Mouse (Mus musculus) MEL (cell line): ENCODE measurements around the gene Slc9a2. TPM values are rescaled to one million over a fixed set of nuclear protein-coding genes. Genes with fewer than 3 reads are reported as not detected.

Experiments
- DNase-seq: peaks from one replicate; pipeline ENCODE4 v3.0.0; 2011; ENCODE audit warnings: low read depth, low spot score
- H3K27ac ChIP-seq: 2 replicates; pipeline ENCODE4 v1.5.1; 2012; ENCODE audit warnings: low read depth, mild to moderate bottlenecking, control low read depth, low read length, moderate library complexity; ENCODE audit not compliant: control insufficient read depth
- H3K27me3 ChIP-seq, 2 experiments: fragments of 150-350 bp in 1 of 2; sonication (generic) in 1 of 2; 2 replicates each; pipeline ENCODE4 v1.6.1; 2012; ENCODE audit warnings: low read length in 2 of 2, mild to moderate bottlenecking in 2 of 2, improper control_type of control experiment in 1 of 2, moderate library complexity in 1 of 2; ENCODE audit not compliant: insufficient read depth in 2 of 2, control insufficient read depth in 1 of 2
- H3K36me3 ChIP-seq, 2 experiments: 2 replicates each; pipeline ENCODE4 v1.6.1; 2012 to 2014; ENCODE audit warnings: low read length in 2 of 2, improper control_type of control experiment in 1 of 2, inconsistent platforms in 1 of 2, mild to moderate bottlenecking in 1 of 2; ENCODE audit not compliant: insufficient read depth in 2 of 2, control insufficient read depth in 1 of 2
- H3K4me1 ChIP-seq, 2 experiments: fragments of 150-350 bp in 1 of 2; sonication (generic) in 1 of 2; 2 replicates each; pipeline ENCODE4 v1.6.1; 2012; ENCODE audit warnings: low read length in 2 of 2, improper control_type of control experiment in 1 of 2, mild to moderate bottlenecking in 1 of 2; ENCODE audit not compliant: insufficient read depth in 2 of 2, control insufficient read depth in 1 of 2
- H3K4me3 ChIP-seq, 2 experiments: fragments of 150-350 bp in 1 of 2; sonication (generic) in 1 of 2; 2 replicates each; pipeline ENCODE4 v1.5.1; 2012; ENCODE audit warnings: low read depth in 2 of 2, low read length in 2 of 2, mild to moderate bottlenecking in 2 of 2, moderate library complexity in 2 of 2, control low read depth in 1 of 2, improper control_type of control experiment in 1 of 2; ENCODE audit not compliant: control insufficient read depth in 1 of 2, insufficient read depth in 1 of 2
- H3K79me2 ChIP-seq: 2 replicates; pipeline ENCODE4 v1.6.1; 2012; ENCODE audit warnings: mild to moderate bottlenecking, low read length, moderate library complexity; ENCODE audit not compliant: control insufficient read depth, poor library complexity, insufficient read depth
- H3K9ac ChIP-seq: 2 replicates; pipeline ENCODE4 v1.6.1; 2012; ENCODE audit warnings: low read depth, mild to moderate bottlenecking, control low read depth, low read length, moderate library complexity; ENCODE audit not compliant: control insufficient read depth, poor library complexity, severe bottlenecking
- H3K9me3 ChIP-seq: fragments of 150-350 bp; sonication (generic); replicated peaks from 2 replicates; pipeline ENCODE4 v1.6.1; 2012; ENCODE audit warnings: mild to moderate bottlenecking, low read length, improper control_type of control experiment, moderate library complexity; ENCODE audit not compliant: insufficient read depth
- CHD2 ChIP-seq: IDR thresholded peaks from 2 replicates; pipeline ENCODE4 v1.6.1; 2011; ENCODE audit warnings: low read length, improper control_type of control experiment
- CTCF ChIP-seq, 3 experiments: IDR thresholded peaks in 2 of 3; conservative IDR thresholded peaks in 1 of 3; 2 replicates each; pipeline ENCODE4 v1.5.1; 2011 to 2012; ENCODE audit warnings: low read length in 3 of 3, low read depth in 2 of 3, mild to moderate bottlenecking in 2 of 3, improper control_type of control experiment in 1 of 3, inconsistent platforms in 1 of 3, mixed read lengths in 1 of 3, moderate library complexity in 1 of 3; ENCODE audit not compliant: control insufficient read depth in 1 of 3, insufficient read depth in 1 of 3, poor library complexity in 1 of 3, severe bottlenecking in 1 of 3
- ETS1 ChIP-seq: IDR thresholded peaks from 2 replicates; pipeline ENCODE4 v1.6.1; 2012; ENCODE audit warnings: low read depth, mild to moderate bottlenecking, inconsistent platforms, low read length, improper control_type of control experiment, moderate library complexity
- HCFC1 ChIP-seq: IDR thresholded peaks from 2 replicates; pipeline ENCODE4 v1.6.1; 2012; ENCODE audit warnings: low read depth, mild to moderate bottlenecking, inconsistent platforms, low read length, improper control_type of control experiment, moderate library complexity
- JUND ChIP-seq: IDR thresholded peaks from 2 replicates; pipeline ENCODE4 v1.6.1; 2011; ENCODE audit warnings: low read depth, mild to moderate bottlenecking, improper control_type of control experiment, low read length
- KAT2A ChIP-seq: conservative IDR thresholded peaks from 2 replicates; pipeline ENCODE4 v1.6.1; 2012; ENCODE audit warnings: low read depth, low read length, improper control_type of control experiment, inconsistent platforms
- MAFK ChIP-seq: IDR thresholded peaks from 2 replicates; pipeline ENCODE4 v1.6.1; 2011; ENCODE audit warnings: low read depth, mild to moderate bottlenecking, low read length, improper control_type of control experiment, borderline replicate concordance
- MAX ChIP-seq: IDR thresholded peaks from 2 replicates; pipeline ENCODE4 v1.6.1; 2011; ENCODE audit warnings: low read length, improper control_type of control experiment
- MAZ ChIP-seq: IDR thresholded peaks from 2 replicates; pipeline ENCODE4 v1.6.1; 2012; ENCODE audit warnings: low read depth, mild to moderate bottlenecking, inconsistent platforms, low read length, improper control_type of control experiment
- MEF2A ChIP-seq: IDR thresholded peaks from 2 replicates; pipeline ENCODE4 v1.6.1; 2014; ENCODE audit warnings: low read depth, mild to moderate bottlenecking, inconsistent platforms, low read length, improper control_type of control experiment; ENCODE audit not compliant: poor library complexity, insufficient replicate concordance, severe bottlenecking; ENCODE audit errors: extremely low read depth
- MXI1 ChIP-seq: IDR thresholded peaks from 2 replicates; pipeline ENCODE4 v1.6.1; 2011; ENCODE audit warnings: mild to moderate bottlenecking, low read depth, low read length, improper control_type of control experiment
- MYC ChIP-seq: IDR thresholded peaks from 2 replicates; pipeline ENCODE4 v1.6.1; 2011; ENCODE audit warnings: low read depth, mild to moderate bottlenecking, low read length, improper control_type of control experiment, moderate library complexity
- NRF1 ChIP-seq: IDR thresholded peaks from 2 replicates; pipeline ENCODE4 v1.6.1; 2014; ENCODE audit warnings: low read depth, mild to moderate bottlenecking, inconsistent platforms, low read length, improper control_type of control experiment, moderate library complexity; ENCODE audit not compliant: poor library complexity, insufficient read depth, severe bottlenecking
- RAD21 ChIP-seq: IDR thresholded peaks from 2 replicates; pipeline ENCODE4 v1.6.1; 2011; ENCODE audit warnings: mild to moderate bottlenecking, low read depth, low read length, improper control_type of control experiment
- SIN3A ChIP-seq: IDR thresholded peaks from 2 replicates; pipeline ENCODE4 v1.6.1; 2012; ENCODE audit warnings: low read length, improper control_type of control experiment, inconsistent platforms
- SMC3 ChIP-seq: IDR thresholded peaks from 2 replicates; pipeline ENCODE4 v1.6.1; 2011; ENCODE audit warnings: low read depth, low read length, improper control_type of control experiment
- TBP ChIP-seq: IDR thresholded peaks from 2 replicates; pipeline ENCODE4 v1.8.0; 2011; ENCODE audit warnings: low read depth, low read length, improper control_type of control experiment
- USF1 ChIP-seq: IDR thresholded peaks from 2 replicates; pipeline ENCODE4 v1.6.1; 2014; ENCODE audit warnings: low read depth, mild to moderate bottlenecking, inconsistent platforms, low read length, improper control_type of control experiment, moderate library complexity
- USF2 ChIP-seq, 2 experiments: IDR thresholded peaks; 2 replicates each; pipeline ENCODE4 v1.6.1; 2011 to 2012; ENCODE audit warnings: improper control_type of control experiment in 2 of 2, low read length in 2 of 2, borderline replicate concordance in 1 of 2, inconsistent platforms in 1 of 2, low read depth in 1 of 2, mild to moderate bottlenecking in 1 of 2; ENCODE audit not compliant: insufficient read depth in 1 of 2
- ZC3H11A ChIP-seq: IDR thresholded peaks from 2 replicates; pipeline ENCODE4 v1.6.1; 2012; ENCODE audit warnings: low read depth, mild to moderate bottlenecking, inconsistent platforms, low read length, improper control_type of control experiment
- ZKSCAN1 ChIP-seq: IDR thresholded peaks from 2 replicates; pipeline ENCODE4 v1.6.1; 2012; ENCODE audit warnings: low read depth, mild to moderate bottlenecking, inconsistent platforms, low read length, improper control_type of control experiment, moderate library complexity
- ZMIZ1 ChIP-seq: IDR thresholded peaks from 2 replicates; pipeline ENCODE4 v1.6.1; 2012; ENCODE audit warnings: low read depth, mild to moderate bottlenecking, inconsistent platforms, low read length, improper control_type of control experiment, moderate library complexity
- ZNF384 ChIP-seq: IDR thresholded peaks from 2 replicates; pipeline ENCODE4 v1.6.1; 2012; ENCODE audit warnings: low read depth, mild to moderate bottlenecking, inconsistent platforms, low read length, improper control_type of control experiment
- polyA plus RNA-seq, 2 experiments: library from polyadenylated mRNA; stranded (reverse) in 1 of 2; unstranded in 1 of 2; fragments of >175 nt in 1 of 2; fragments of >200 nt in 1 of 2; gene quantifications; 2 replicates each; pipeline versions ENCODE4 v1.2.1 to v1.2.4; 2012; ENCODE audit warnings: low replicate concordance in 2 of 2, low read depth in 1 of 2; ENCODE audit not compliant: insufficient read length in 2 of 2, insufficient read depth in 1 of 2, missing spikeins in 1 of 2
- total RNA-seq: library from RNA; depleted of rRNA; stranded (reverse); fragments of 300-350 nt; gene quantifications from 2 replicates; pipeline ENCODE4 v1.2.3, GENCODE M21; 2012

Gene Slc9a2
- total and polyA plus RNA-seq, 3 experiments: not detected

DNA sequence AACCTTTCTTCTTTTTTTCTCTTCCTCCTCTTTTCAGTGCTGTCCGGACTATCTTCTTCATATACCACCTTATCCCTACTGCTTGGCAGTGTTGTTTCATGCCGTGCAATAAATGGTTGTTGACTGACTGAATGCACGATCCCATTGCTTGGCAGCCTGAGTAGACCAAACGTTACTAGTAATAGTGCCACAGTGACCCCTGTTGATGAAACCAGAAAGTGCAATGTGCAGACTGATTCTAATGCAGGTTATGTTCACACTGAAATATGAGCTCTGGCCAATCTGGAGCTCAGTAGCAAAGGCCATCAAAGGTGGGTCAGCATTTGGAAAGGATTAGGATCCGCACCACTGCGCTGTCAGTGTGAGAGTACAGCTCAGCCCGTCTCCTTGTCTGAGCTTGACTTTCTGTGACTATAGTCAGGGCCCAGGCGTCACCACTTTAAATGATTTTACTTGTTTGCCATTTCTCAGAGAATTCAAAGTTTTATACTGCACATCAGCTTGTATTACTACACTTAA is 22.3 kb upstream of the Slc9a2 start:
- TF ChIP-seq TBP: no peak
- peak in 2 of 3 experiments; percentile 41 to 44; a peak in 4 of 6 replicates for TF ChIP-seq CTCF (IDR thresholded peaks at IDR 0.05 in 2 of 3, conservative IDR thresholded peaks at IDR 0.05 in 1 of 3; ENCODE audit: control insufficient read depth in 1 of 3, insufficient read depth in 1 of 3, low read depth in 2 of 3, low read length in 3 of 3, poor library complexity in 1 of 3, severe bottlenecking in 1 of 3)
- TF ChIP-seq NRF1: no peak
- peak; percentile 30 for TF ChIP-seq RAD21
- H3K27me3 ChIP-seq: no peaks in the 10 kb centered on the region; a peak in 1 of 4 replicates
- no peaks in the 10 kb centered on the region for H3K4me1 ChIP-seq
- H3K4me3 ChIP-seq: no peak overlapping the region
- peak; percentile 16 for DNase-seq
- H3K27ac ChIP-seq: no peak overlapping the region
- no peaks in the 10 kb centered on the region for H3K79me2 ChIP-seq
- H3K9ac ChIP-seq: no peak overlapping the region
- no peaks in the 10 kb centered on the region for H3K9me3 ChIP-seq
- H3K36me3 ChIP-seq: no peaks in the 10 kb centered on the region

GRCm38 (mm10) chr1:40659017-40659416 is 21.4 kb upstream of the Slc9a2 start:
- Histone ChIP-seq H3K4me1 (no peaks in the 10 kb centered on the region), H3K9ac (no peak overlapping the region)
- TF ChIP-seq CHD2 (no peak), USF2 (IDR thresholded peaks at IDR 0.05; ENCODE audit: borderline replicate concordance in 1 of 2, insufficient read depth in 1 of 2, low read depth in 1 of 2, low read length in 2 of 2) (no peak), SIN3A (no peak), MAZ (no peak), MYC (no peak), MEF2A (no peak)
- TF ChIP-seq, all 39 proteins: peak for 0
- H3K27me3 ChIP-seq: no peaks in the 10 kb centered on the region; a peak in 1 of 4 replicates
- H3K79me2 ChIP-seq: no peaks in the 10 kb centered on the region
- H3K27ac ChIP-seq: no peak overlapping the region
- DNase-seq: no peak
- no peaks in the 10 kb centered on the region for H3K9me3 ChIP-seq
- H3K36me3 ChIP-seq: no peaks in the 10 kb centered on the region
- H3K4me3 ChIP-seq: no peak overlapping the region

DNA sequence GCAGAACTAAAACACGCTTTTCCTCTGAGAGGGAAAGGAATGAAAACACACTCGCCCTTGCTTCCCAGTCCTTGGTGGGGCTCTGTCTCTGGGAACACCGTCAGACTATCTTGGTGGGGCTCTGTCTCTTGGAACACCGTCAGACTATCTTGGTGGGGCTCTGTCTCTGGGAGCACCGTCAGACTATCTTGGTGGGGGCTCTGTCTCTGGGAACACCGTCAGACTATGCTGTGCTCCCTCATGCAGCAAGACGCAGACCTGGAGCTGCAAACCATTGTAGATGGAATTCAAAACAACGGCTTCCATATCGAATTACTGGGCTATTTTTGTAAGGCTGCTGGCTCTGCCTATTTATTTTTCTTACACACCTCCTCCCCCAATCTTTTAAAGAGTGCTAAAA is 20.9 kb upstream of the Slc9a2 start:
- H3K36me3 ChIP-seq: no peaks in the 10 kb centered on the region
- H3K79me2 ChIP-seq: no peaks in the 10 kb centered on the region
- H3K4me3 ChIP-seq: no peak overlapping the region
- no peaks in the 10 kb centered on the region; a peak in 1 of 4 replicates for H3K27me3 ChIP-seq
- H3K4me1 ChIP-seq: no peaks in the 10 kb centered on the region
- no peaks in the 10 kb centered on the region for H3K9me3 ChIP-seq
- no peak overlapping the region for H3K9ac ChIP-seq
- TF ChIP-seq ETS1 (no peak), ZC3H11A (no peak), HCFC1 (no peak), KAT2A (no peak), USF1 (no peak), JUND (no peak), MXI1 (no peak), CHD2 (no peak), MAX (no peak), MAZ (no peak), ZKSCAN1 (no peak), USF2 (IDR thresholded peaks at IDR 0.05; ENCODE audit: borderline replicate concordance in 1 of 2, insufficient read depth in 1 of 2, low read depth in 1 of 2, low read length in 2 of 2) (no peak), ZNF384 (no peak), MAFK (no peak), MYC (no peak), SMC3 (no peak), ZMIZ1 (no peak)
- TF ChIP-seq, all 39 proteins: peak for 0
- no peak for DNase-seq
- H3K27ac ChIP-seq: no peak overlapping the region
